22 mouse cellular contexts compared by ENCODE assay signal in genomic region chr16:45960978-45961377, GRCm38 (mm10). TPM values are rescaled to one million over a fixed set of nuclear protein-coding genes. Genes with fewer than 3 reads are reported as not detected.
DNase-seq lines count a peak whose midpoint lies in the region; ATAC-seq and TF ChIP-seq lines count a peak whose summit lies in the region.
"Had no signal": no experiment of that assay in that cellular context is flagged by ENCODE, and none has a peak within 500 bp of the region (broad histone marks: within the 10 kb centered on the region; RNA-seq: fewer than 3 reads in every experiment).

No protein-coding gene starts in this region.

- TF ChIP-seq CTCF in intestine, postnatal 0 days (IDR thresholded peaks at IDR 0.05; ENCODE audit: low read depth), result no peak
- no peak for TF ChIP-seq CTCF in kidney, postnatal 0 days (IDR thresholded peaks at IDR 0.05; ENCODE audit: low read depth)
- no peak for TF ChIP-seq CTCF in lung, postnatal 0 days (IDR thresholded peaks at IDR 0.05)

- H3K4me1 ChIP-seq in intestine, postnatal 0 days (replicated peaks; ENCODE audit: control insufficient read depth, insufficient read depth, low read length), result no peaks in the 10 kb centered on the region
- no peaks in the 10 kb centered on the region for H3K4me1 ChIP-seq in intestine, embryonic 16.5 days (ENCODE audit: control insufficient read depth, insufficient read depth, low read length)
- H3K4me1 ChIP-seq in kidney, postnatal 0 days (replicated peaks; ENCODE audit: insufficient read depth, low read length), result no peaks in the 10 kb centered on the region; the same call in 1 of the 2 replicates
- no peaks in the 10 kb centered on the region for H3K4me1 ChIP-seq in lung, postnatal 0 days (ENCODE audit: insufficient read depth, low read depth, low read length)

- DNase-seq in adrenal gland, adult 2 months, result peak; percentile 47
- DNase-seq in adrenal gland, adult 8-10 months, result no peak
- peak; percentile 9 for DNase-seq in kidney, postnatal 0 days (ENCODE audit: low spot score)
- DNase-seq in kidney, postnatal 36 days, result no peak
- peak; percentile 15 for DNase-seq in lung, postnatal 0 days (ENCODE audit: low spot score)
- no peak for DNase-seq in lung, postnatal 14 days
- DNase-seq: adrenal gland, postnatal 10 days; adrenal gland, postnatal 14 days; adrenal gland, postnatal 25 days; B cell, adult 2 months; cerebellum, adult 11 months; cerebellum, adult 11-12 months; cerebellum, adult 18-20 months; cerebellum, adult 2 months had no signal

- H3K4me3 ChIP-seq in intestine, postnatal 0 days (ENCODE audit: low read depth, low read length), result no peak overlapping the region
- no peak overlapping the region for H3K4me3 ChIP-seq in intestine, embryonic 16.5 days (ENCODE audit: low read length)
- no peak overlapping the region for H3K4me3 ChIP-seq in kidney, postnatal 0 days (replicated peaks; ENCODE audit: low read depth, low read length)
- no peak overlapping the region for H3K4me3 ChIP-seq in lung, postnatal 0 days (ENCODE audit: low read depth, low read length)

- no peak; the same call in 1 of the 2 replicates for TF ChIP-seq EP300 in lung, postnatal 0 days (IDR thresholded peaks at IDR 0.05)

- H3K36me3 ChIP-seq in intestine, postnatal 0 days (ENCODE audit: control insufficient read depth, insufficient read depth), result no peaks in the 10 kb centered on the region
- no peaks in the 10 kb centered on the region for H3K36me3 ChIP-seq in intestine, embryonic 16.5 days (ENCODE audit: control insufficient read depth, insufficient read depth, low read length)
- no peaks in the 10 kb centered on the region for H3K36me3 ChIP-seq in kidney, postnatal 0 days (ENCODE audit: insufficient read depth, low read length)
- no peaks in the 10 kb centered on the region for H3K36me3 ChIP-seq in lung, postnatal 0 days (ENCODE audit: insufficient read depth, low read length)
- H3K36me3 ChIP-seq: G1E had no signal

- H3K27me3 ChIP-seq in intestine, postnatal 0 days (replicated peaks; ENCODE audit: control insufficient read depth, insufficient read depth, low read length), result no peaks in the 10 kb centered on the region
- no peaks in the 10 kb centered on the region for H3K27me3 ChIP-seq in intestine, embryonic 16.5 days (replicated peaks; ENCODE audit: control insufficient read depth, insufficient read depth, low read length)
- H3K27me3 ChIP-seq in kidney, postnatal 0 days (ENCODE audit: insufficient read depth, low read length), result no peaks in the 10 kb centered on the region
- no peaks in the 10 kb centered on the region for H3K27me3 ChIP-seq in lung, postnatal 0 days (replicated peaks; ENCODE audit: insufficient read depth, low read length)
- H3K27me3 ChIP-seq: CH12.LX, Patski had no signal

- H3K9me3 ChIP-seq in intestine, postnatal 0 days (ENCODE audit: control insufficient read depth), result no peaks in the 10 kb centered on the region
- H3K9me3 ChIP-seq in intestine, embryonic 16.5 days (ENCODE audit: control insufficient read depth, low read length), result no peaks in the 10 kb centered on the region
- H3K9me3 ChIP-seq in kidney, postnatal 0 days (replicated peaks; ENCODE audit: low read length), result no peaks in the 10 kb centered on the region
- H3K9me3 ChIP-seq in lung, postnatal 0 days (ENCODE audit: low read length), result no peaks in the 10 kb centered on the region

- peak; percentile 66 for ATAC-seq in intestine, postnatal 0 days
- no peak for ATAC-seq in intestine, embryonic 16.5 days
- ATAC-seq in kidney, postnatal 0 days (replicated peaks; ENCODE audit: low FRiP score, low read depth), result no peak
- peak; percentile 25; the same call in 1 of the 2 replicates for ATAC-seq in lung, postnatal 0 days
- ATAC-seq: activated CD4-positive, CD25-positive, alpha-beta regulatory T cell, adult 4 months; CD4-positive, CD25-positive, alpha-beta regulatory T cell, adult 4 months; Patski had no signal

- no peak overlapping the region for H3K4me2 ChIP-seq in intestine, postnatal 0 days (replicated peaks; ENCODE audit: low read depth)
- H3K4me2 ChIP-seq in intestine, embryonic 16.5 days (ENCODE audit: low read depth, low read length), result no peak overlapping the region
- no peak overlapping the region for H3K4me2 ChIP-seq in kidney, postnatal 0 days (ENCODE audit: low read length)
- no peak overlapping the region for H3K4me2 ChIP-seq in lung, postnatal 0 days (replicated peaks; ENCODE audit: low read depth, low read length)

- H3K27ac ChIP-seq in intestine, postnatal 0 days (ENCODE audit: low read depth, low read length), result no peak overlapping the region
- no peak overlapping the region for H3K27ac ChIP-seq in intestine, embryonic 16.5 days (ENCODE audit: low read length)
- H3K27ac ChIP-seq in kidney, postnatal 0 days, result no peak overlapping the region
- H3K27ac ChIP-seq in lung, postnatal 0 days (ENCODE audit: low read length), result no peak overlapping the region

- 66% methylated on average over 3 of the region's 3 CpGs for WGBS in intestine, postnatal 0 days
- WGBS in intestine, embryonic 16.5 days, result 65% methylated on average over 3 of the region's 3 CpGs
- WGBS in kidney, postnatal 0 days, result 68% methylated on average over 3 of the region's 3 CpGs
- WGBS in lung, postnatal 0 days, result 73% methylated on average over 3 of the region's 3 CpGs

- H3K9ac ChIP-seq in intestine, postnatal 0 days (ENCODE audit: low read depth, low read length), result no peak overlapping the region
- no peak overlapping the region for H3K9ac ChIP-seq in intestine, embryonic 16.5 days (ENCODE audit: low read depth, low read length)
- no peak overlapping the region for H3K9ac ChIP-seq in kidney, postnatal 0 days (ENCODE audit: low read depth, low read length)
- H3K9ac ChIP-seq in lung, postnatal 0 days (replicated peaks; ENCODE audit: low read depth), result no peak overlapping the region

RNA-seq across cellular contexts. Expression of gene Phldb2, which starts 7.6 kb away (rescaled TPM):
- total RNA-seq in adrenal gland, adult 2 months (2021), result 10 to 100 TPM; 28.4 to 29.4 TPM
- polyA plus RNA-seq in adrenal gland, adult 2 months (2012; rRNA removed), result 11.0 and 17.6 TPM in 2 replicates
- 10 to 100 TPM; 29.4 to 56.4 (median 41.4) TPM for total RNA-seq in adrenal gland, adult 8-10 months (2022)
- 9.2 and 9.5 TPM in 2 replicates for polyA plus RNA-seq in intestine, postnatal 0 days (2015; fragmentation: Nextera tagmentation; extraction: Ambion mirVana)
- polyA plus RNA-seq in intestine, embryonic 16.5 days (2015; fragmentation: Nextera tagmentation; extraction: Ambion mirVana), result 19.8 and 20.7 TPM in 2 replicates
- 74.2 and 84.0 TPM in 2 replicates for polyA plus RNA-seq in kidney, postnatal 0 days (2015; fragmentation: Nextera tagmentation; extraction: Ambion mirVana)
- polyA plus RNA-seq in lung, postnatal 0 days (2015; fragmentation: Nextera tagmentation; extraction: Ambion mirVana), result 54.2 and 66.7 TPM in 2 replicates
- total RNA-seq: CH12.LX, MEL had no signal
- polyA plus RNA-seq: activated CD4-positive, CD25-positive, alpha-beta regulatory T cell, adult 4 months; G1E had no signal

RNA-seq across cellular contexts. Expression of gene Plcxd2, which starts 49.0 kb away (rescaled TPM):
- under 1 TPM; 0.35 to 0.62 TPM for total RNA-seq in adrenal gland, adult 2 months (2021)
- polyA plus RNA-seq in adrenal gland, adult 2 months (2012; rRNA removed), result 0.13 and 0.21 TPM in 2 replicates
- total RNA-seq in adrenal gland, adult 8-10 months (2022), result 1 to 10 TPM in 1 of 4 experiments, under 1 TPM in 3; 0.59 to 2.6 (median 0.85) TPM
- polyA plus RNA-seq in intestine, postnatal 0 days (2015; fragmentation: Nextera tagmentation; extraction: Ambion mirVana), result 2.3 and 2.4 TPM in 2 replicates
- polyA plus RNA-seq in intestine, embryonic 16.5 days (2015; fragmentation: Nextera tagmentation; extraction: Ambion mirVana), result 2.1 and 2.7 TPM in 2 replicates
- 0.93 and 1.0 TPM in 2 replicates for polyA plus RNA-seq in kidney, postnatal 0 days (2015; fragmentation: Nextera tagmentation; extraction: Ambion mirVana)
- polyA plus RNA-seq in lung, postnatal 0 days (2015; fragmentation: Nextera tagmentation; extraction: Ambion mirVana), result 0.15 and 0.20 TPM in 2 replicates
- total RNA-seq: CH12.LX, MEL had no signal
- polyA plus RNA-seq: G1E had no signal

Comparison
In these comparisons a context has a peak if more than half of its experiments do, and no peak if none do; other contexts are left out.
1. DNase-seq: peak in adrenal gland, adult 2 months (single experiment), kidney, postnatal 0 days (single experiment) and lung, postnatal 0 days (single experiment); none in adrenal gland, adult 8-10 months (single experiment), kidney, postnatal 36 days (0 of 2) and lung, postnatal 14 days (single experiment).
2. ATAC-seq: peak in intestine, postnatal 0 days (single experiment) and lung, postnatal 0 days (single experiment); none in intestine, embryonic 16.5 days (single experiment) and kidney, postnatal 0 days (single experiment).